Mouse (Mus musculus) megakaryocyte, embryonic 14.5 days (primary cell): ENCODE results near the gene Mospd1. TPM values are rescaled to one million over a fixed set of nuclear protein-coding genes. Genes with fewer than 3 reads are reported as not detected.

Experiments used
- H3K27me3 ChIP-seq: replicated peaks from 2 replicates; pipeline ENCODE3; 2012; ENCODE audit warnings: inconsistent platforms
- H3K36me3 ChIP-seq: replicated peaks from 2 replicates; pipeline ENCODE3; 2012; ENCODE audit warnings: low read length, inconsistent platforms, mixed read lengths
- H3K4me1 ChIP-seq: 2 replicates; pipeline ENCODE4 v1.6.1; 2012; ENCODE audit warnings: inconsistent platforms
- H3K4me3 ChIP-seq: replicated peaks from 2 replicates; pipeline ENCODE3; 2012; ENCODE audit warnings: moderate library complexity, mild to moderate bottlenecking, inconsistent platforms
- H3K9me3 ChIP-seq: 2 replicates; pipeline ENCODE4 v1.6.1; 2012; ENCODE audit warnings: inconsistent platforms
- FLI1 ChIP-seq: IDR thresholded peaks from 2 replicates; pipeline ENCODE4 v1.6.1; 2012; ENCODE audit warnings: low read length, inconsistent platforms, mixed read lengths
- GATA1 ChIP-seq: IDR thresholded peaks from 3 replicates; pipeline ENCODE4 v1.6.1; 2012; ENCODE audit warnings: mixed read lengths, low read length, inconsistent platforms, borderline replicate concordance
- polyA plus RNA-seq: library from polyadenylated mRNA; stranded (reverse); fragments of >175 nt; gene quantifications from 2 replicates; pipeline ENCODE4 v1.2.3, GENCODE M21; 2012; ENCODE audit warnings: low replicate concordance; ENCODE audit not compliant: insufficient read depth

Mospd1 gene
- polyA plus RNA-seq, 1 experiment, result 0.32 TPM

DNA sequence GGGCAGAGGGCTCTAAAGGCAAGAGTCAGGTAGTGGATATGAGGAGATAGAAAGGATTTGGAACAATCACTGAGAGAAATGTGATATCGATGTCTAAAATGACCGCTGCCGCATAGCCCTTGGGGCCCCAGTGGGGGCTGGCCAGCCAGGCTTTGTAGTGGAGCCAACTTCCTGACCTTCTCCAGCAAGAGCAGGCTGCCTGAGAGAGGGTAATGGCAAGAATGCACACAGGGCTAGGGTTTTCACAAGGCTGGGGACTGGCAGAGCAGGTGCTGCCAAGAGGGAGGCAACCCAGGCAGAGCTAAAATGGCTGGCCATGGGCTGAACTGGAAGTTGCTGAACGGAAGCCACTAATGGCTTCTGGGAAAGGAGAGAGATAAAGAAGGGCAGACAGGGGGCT lies 49.2 kb downstream of the Mospd1 start:
- Histone ChIP-seq H3K36me3 (no peaks in the 10 kb centered on the region), H3K4me1 (peaks cover 8% of the 10 kb centered on the region; the same call in 1 of the 2 replicates), H3K4me3 (no peak overlapping the region), H3K9me3 (no peaks in the 10 kb centered on the region), H3K27me3 (peaks cover 13% of the 10 kb centered on the region)
- TF ChIP-seq GATA1, result no peak
- no peak for TF ChIP-seq FLI1

DNA sequence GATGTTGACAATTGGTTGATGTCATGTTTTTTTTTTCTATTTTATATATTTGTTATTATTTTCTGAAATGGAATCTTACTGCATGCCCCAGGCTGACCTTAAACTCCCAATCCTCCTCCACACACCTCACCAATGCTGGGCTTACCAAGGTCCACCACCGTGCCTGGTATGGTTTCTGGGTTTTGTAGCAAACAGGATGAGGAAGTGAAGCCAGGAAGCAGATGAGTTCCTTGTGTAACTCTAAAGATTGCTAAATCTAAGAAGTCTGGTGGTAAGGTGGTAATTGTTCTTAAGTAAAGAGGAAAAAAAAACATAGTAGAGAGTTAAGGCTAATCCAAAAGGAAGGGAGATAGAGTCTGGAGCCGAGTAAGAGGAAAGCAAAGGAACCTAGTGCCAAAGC lies 49.7 kb downstream of the Mospd1 start:
- H3K36me3 ChIP-seq, result no peaks in the 10 kb centered on the region
- H3K9me3 ChIP-seq, result no peaks in the 10 kb centered on the region
- TF ChIP-seq GATA1 (no peak), FLI1 (no peak)
- H3K4me3 ChIP-seq, result no peak overlapping the region
- peaks cover 8% of the 10 kb centered on the region; the same call in 1 of the 2 replicates for H3K4me1 ChIP-seq
- H3K27me3 ChIP-seq, result peaks cover 13% of the 10 kb centered on the region

Other genes starting within 250 kb of the Mospd1 start
- gene Plac1, start 130.4 kb downstream of the Mospd1 start, polyA plus RNA-seq, result not detected in 2 replicates
- gene Fam122b, start 100.7 kb downstream of the Mospd1 start, polyA plus RNA-seq, result 1.2 TPM in 1 of 2 replicates, not detected in the other
- not detected in 2 replicates for gene Fam122c, start 97.1 kb downstream of the Mospd1 start, polyA plus RNA-seq
- not detected in 2 replicates for gene Etd, start 64.4 kb upstream of the Mospd1 start, polyA plus RNA-seq
- gene Rtl8c, start 237.5 kb upstream of the Mospd1 start, polyA plus RNA-seq, result 2.2 and 8.3 TPM in 2 replicates
- gene Gm14597, start 238.5 kb upstream of the Mospd1 start, polyA plus RNA-seq, result not detected in 2 replicates